Mouse (Mus musculus) forebrain, embryonic 14.5 days (tissue): ENCODE measurements around the gene Uba5. TPM values are rescaled to one million over a fixed set of nuclear protein-coding genes. Genes with fewer than 3 reads are reported as not detected.

Source experiments
- ATAC-seq: fragments of 200-750 bp; cut with Nextera tagmentation; 2 replicates; pipeline ENCODE4 v1.8.0; 2017; ENCODE audit warnings: mild to moderate bottlenecking, moderate library complexity
- DNase-seq: peaks from one replicate; pipeline ENCODE4 v3.0.0-alpha.2; 2015; ENCODE audit warnings: low spot score
- H3K27ac ChIP-seq: fragments of 300-500 bp; sonication (generic); 2 replicates; pipeline ENCODE4 v1.5.1; 2014; ENCODE audit warnings: low read depth, mild to moderate bottlenecking, control low read depth, low read length, moderate library complexity
- H3K27me3 ChIP-seq: fragments of 300-500 bp; sonication (generic); replicated peaks from 2 replicates; pipeline ENCODE4 v1.6.1; 2014; ENCODE audit warnings: low read length, control low read depth, mixed read lengths; ENCODE audit not compliant: control insufficient read depth, insufficient read depth
- H3K36me3 ChIP-seq: fragments of 300-500 bp; sonication (generic); 2 replicates; pipeline ENCODE4 v1.6.1; 2014; ENCODE audit warnings: low read length, control low read depth; ENCODE audit not compliant: control insufficient read depth, insufficient read depth
- H3K4me1 ChIP-seq: fragments of 300-500 bp; sonication (generic); 2 replicates; pipeline ENCODE4 v1.6.1; 2014; ENCODE audit warnings: antibody characterized with exemption, low read length, control low read depth; ENCODE audit not compliant: control insufficient read depth, insufficient read depth
- H3K4me2 ChIP-seq: fragments of 300-500 bp; sonication (generic); 2 replicates; pipeline ENCODE4 v1.6.1; 2014; ENCODE audit warnings: mild to moderate bottlenecking, control low read depth, low read length
- H3K4me3 ChIP-seq: fragments of 300-500 bp; sonication (generic); 2 replicates; pipeline ENCODE4 v1.5.1; 2014; ENCODE audit warnings: low read depth, low read length, control low read depth
- H3K9ac ChIP-seq: fragments of 300-500 bp; sonication (generic); 2 replicates; pipeline ENCODE4 v1.6.1; 2014; ENCODE audit warnings: mild to moderate bottlenecking, low read length, control low read depth, moderate library complexity
- H3K9me3 ChIP-seq: fragments of 300-500 bp; sonication (generic); replicated peaks from 2 replicates; pipeline ENCODE4 v1.6.1; 2016; ENCODE audit warnings: low read length, control low read depth, mixed read lengths; ENCODE audit not compliant: control insufficient read depth
- WGBS: fragments of 180-500 bp; shearing (Covaris S2); extraction: QIAGEN DNeasy Blood & Tissue Kit; methylation state at CpG from one replicate; pipeline ENCODE4 v1.1.7; 2014; 5-methylcytosine and 5-hydroxymethylcytosine counted together
- polyA plus RNA-seq: library from polyadenylated mRNA; unstranded; fragments of >200 nt; fragmentation: Nextera tagmentation; extraction: Ambion mirVana; gene quantifications from 2 replicates; pipeline ENCODE4 v1.2.1, GENCODE M21; 2014

Uba5 gene
- polyA plus RNA-seq, 1 experiment from 2014 or later = 73.6 TPM

GRCm38 (mm10) chr9:104002913-104003330 lies 60.0 kb downstream of the Uba5 start:
- peak; percentile 87 for DNase-seq
- peak overlapping the region; percentile 63 for H3K4me3 ChIP-seq
- H3K9me3 ChIP-seq = no peaks in the 10 kb centered on the region
- peak overlapping the region; percentile 58; the same call in 1 of the 2 replicates for H3K27ac ChIP-seq
- ATAC-seq = peak; percentile 49
- H3K36me3 ChIP-seq = no peaks in the 10 kb centered on the region; the same call in 1 of the 2 replicates
- H3K4me2 ChIP-seq = peak overlapping the region; percentile 67
- H3K4me1 ChIP-seq = no peaks in the 10 kb centered on the region
- peak overlapping the region; percentile 65 for H3K9ac ChIP-seq
- no peaks in the 10 kb centered on the region for H3K27me3 ChIP-seq
- WGBS = under 1% methylated on average over 37 of the region's 37 CpGs

- Histone ChIP-seq H3K27me3 (no peaks in the 10 kb centered on the region), H3K36me3 (no peaks in the 10 kb centered on the region; the same call in 1 of the 2 replicates), H3K4me3 (peak within 1 kb of the TSS; percentile 63), H3K9ac (peak within 1 kb of the TSS; percentile 65), H3K4me2 (peak within 1 kb of the TSS; percentile 67), H3K4me1 (no peaks in the 10 kb centered on the region), H3K27ac (peak within 1 kb of the TSS; percentile 70), H3K9me3 (no peaks in the 10 kb centered on the region)
- DNase-seq = peak; percentile 99
- peak; percentile 97 for ATAC-seq
- WGBS = under 1% methylated on average over 55 of the region's 55 CpGs
These were observed 60.7 kb downstream of the Uba5 start, which contains the start of gene Nphp3 for GRCm38 (mm10) chr9:104001921-104002859. TSS of gene Nphp3 (plus strand) at chr9:104002544.

- no peaks in the 10 kb centered on the region for H3K4me1 ChIP-seq
- ATAC-seq (no peak), DNase-seq (no peak)
- 69% methylated on average over 3 of the region's 3 CpGs for WGBS
- no peak overlapping the region for H3K4me2 ChIP-seq
- H3K4me3 ChIP-seq = no peak overlapping the region
- no peak overlapping the region for H3K27ac ChIP-seq
- H3K9ac ChIP-seq = no peak overlapping the region
- no peaks in the 10 kb centered on the region for H3K36me3 ChIP-seq
- no peaks in the 10 kb centered on the region for H3K9me3 ChIP-seq
- H3K27me3 ChIP-seq = no peaks in the 10 kb centered on the region
These were observed 62.3 kb downstream of the Uba5 start for GRCm38 (mm10) chr9:104000601-104001000.

Other genes with a start within 250 kb of the Uba5 start
- 1.9 and 2.2 TPM in 2 replicates for gene Nphp3, start 60.6 kb downstream of the Uba5 start, polyA plus RNA-seq
- gene Gm28305, start 22.5 kb downstream of the Uba5 start, polyA plus RNA-seq = not detected in 2 replicates
- 7.4 and 8.1 TPM in 2 replicates for gene Acad11, start 243 bp upstream of the Uba5 start, polyA plus RNA-seq
- gene Ackr4, start 63.8 kb upstream of the Uba5 start, polyA plus RNA-seq = 0.33 and 0.35 TPM in 2 replicates
- 17.3 and 17.5 TPM in 2 replicates for gene Dnajc13, start 199.8 kb upstream of the Uba5 start, polyA plus RNA-seq